Mouse (Mus musculus) thymus, adult 2 months (tissue): ENCODE measurements around the gene Psrc1.

Experiments used
- CTCF ChIP-seq: fragments of 200-500 bp; IDR thresholded peaks from 2 replicates; pipeline ENCODE4 v1.5.1; 2012; ENCODE audit warnings: mild to moderate bottlenecking, control low read depth, low read length, moderate library complexity, borderline replicate concordance; ENCODE audit not compliant: control insufficient read depth, poor library complexity, insufficient read depth; ENCODE audit errors: extremely low read depth
- POLR2A ChIP-seq: fragments of 200-500 bp; IDR thresholded peaks from 2 replicates; pipeline ENCODE4 v1.6.1; 2012; ENCODE audit warnings: mild to moderate bottlenecking, low read length, control low read depth, moderate library complexity; ENCODE audit not compliant: control insufficient read depth, poor library complexity, insufficient read depth; ENCODE audit errors: extremely low read depth

DNA sequence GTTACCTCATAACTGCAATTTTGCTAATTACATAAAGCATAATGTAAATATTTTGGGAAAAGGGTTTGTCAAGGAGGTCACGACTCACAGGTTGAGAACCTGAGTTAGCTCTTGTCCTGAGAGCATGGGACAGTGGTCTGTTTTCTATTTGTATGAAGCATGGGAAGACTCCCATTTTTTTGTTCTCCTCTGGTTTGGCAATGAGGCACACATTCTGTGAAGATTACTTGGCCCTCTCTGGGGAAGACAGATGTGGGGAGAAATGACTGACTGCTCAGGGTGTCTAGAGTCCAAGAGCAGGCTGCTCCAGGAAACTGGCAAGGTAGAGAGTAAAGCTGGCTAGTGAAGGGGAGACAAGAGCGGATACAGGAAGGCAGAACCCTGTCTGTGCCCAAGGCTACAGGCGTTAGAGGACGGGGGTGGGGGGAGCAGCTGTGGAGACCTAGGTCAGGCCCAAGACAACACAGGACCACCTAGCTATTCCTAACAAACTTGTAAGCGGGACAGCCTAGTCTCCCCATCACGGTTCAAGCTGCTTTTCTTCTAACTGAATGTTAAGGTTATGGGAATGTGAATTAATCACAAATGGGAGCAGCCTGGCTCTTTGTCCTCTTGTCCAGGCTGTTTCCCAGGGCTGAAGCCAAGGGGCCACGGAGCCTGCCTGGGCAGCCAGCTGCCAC lies 41.4 kb downstream of the Psrc1 start:
- TF ChIP-seq POLR2A (no peak), CTCF (no peak)
